Mouse (Mus musculus): ENCODE results near the gene Atp11a. TPM values are rescaled to one million over a fixed set of nuclear protein-coding genes. Genes with fewer than 3 reads are reported as not detected.
A peak's percentile ranks its signal among the peaks of the same experiment; 100 is the strongest.

Atp11a gene
- total and polyA plus RNA-seq, 3 experiments = 0.12 to 0.27 (median 0.21) TPM

GRCm38 (mm10) chr8:12905599-12906321, 148.9 kb downstream of the Atp11a start:
- Histone ChIP-seq H3K36me3 (replicated peaks in 1 of 2; ENCODE audit: control insufficient read depth in 1 of 2, insufficient read depth in 1 of 2, low read length in 1 of 2) (no peaks in the 10 kb centered on the region), H3K4me1 (ENCODE audit: control insufficient read depth in 1 of 2, insufficient read depth in 2 of 2) (peaks cover 3 to 6% of the 10 kb centered on the region in 2 experiments; a peak in 2 of 4 replicates), H3K27ac (ENCODE audit: insufficient read depth, low read depth) (no peak overlapping the region), H3K9me3 (replicated peaks; ENCODE audit: low read length) (no peaks in the 10 kb centered on the region), H3K79me2 (replicated peaks; ENCODE audit: control insufficient read depth, extremely low read depth, insufficient read depth, poor library complexity, severe bottlenecking) (no peaks in the 10 kb centered on the region), H3K9ac (ENCODE audit: insufficient read depth, low read depth) (no peak overlapping the region), H3K4me3 (replicated peaks in 1 of 3; ENCODE audit: low read depth in 2 of 3, low read length in 2 of 3, poor library complexity in 1 of 3) (no peak overlapping the region), H3K27me3 (replicated peaks) (peaks cover 96% of the 10 kb centered on the region), H3K4me2 (ENCODE audit: insufficient read depth, low read depth, poor library complexity, severe bottlenecking) (no peak overlapping the region)
- no peak for DNase-seq (ENCODE audit: extremely low read depth)
- in situ Hi-C loops (cut with MboI; ENCODE audit: low pct_ligation_motif_present, low pct_unique_long_range_greater_than_20kb, low sequenced_read_pairs) = no loop called here
- dilution Hi-C loops (cut with MboI; ENCODE audit: extremely low pct_ligation_motif_present, extremely low pct_unique_long_range_greater_than_20kb, low sequenced_read_pairs) = no loop called here
- TF ChIP-seq SMC3 (IDR thresholded peaks at IDR 0.05; ENCODE audit: low read depth, low read length) (no peak), ZNF384 (IDR thresholded peaks at IDR 0.05; ENCODE audit: low read depth, low read length) (no peak), POLR2AphosphoS2 (IDR thresholded peaks at IDR 0.05; ENCODE audit: low read depth, low read length) (no peak), MAFK (IDR thresholded peaks at IDR 0.05; ENCODE audit: insufficient replicate concordance, low read length) (no peak)

GRCm38 (mm10) chr8:12906597-12906996, 149.8 kb downstream of the Atp11a start:
- peaks cover 96% of the 10 kb centered on the region for H3K27me3 ChIP-seq (replicated peaks)
- in situ Hi-C loops (cut with MboI; ENCODE audit: low pct_ligation_motif_present, low pct_unique_long_range_greater_than_20kb, low sequenced_read_pairs) = no loop called here
- H3K9me3 ChIP-seq (replicated peaks; ENCODE audit: low read length) = no peaks in the 10 kb centered on the region
- no peak overlapping the region for H3K9ac ChIP-seq (ENCODE audit: insufficient read depth, low read depth)
- dilution Hi-C loops (cut with MboI; ENCODE audit: extremely low pct_ligation_motif_present, extremely low pct_unique_long_range_greater_than_20kb, low sequenced_read_pairs) = no loop called here
- H3K4me2 ChIP-seq (ENCODE audit: insufficient read depth, low read depth, poor library complexity, severe bottlenecking) = 0 out of 2 replicates have a peak overlapping the region, but pooled peaks have one; percentile 19
- no peaks in the 10 kb centered on the region for H3K79me2 ChIP-seq (replicated peaks; ENCODE audit: control insufficient read depth, extremely low read depth, insufficient read depth, poor library complexity, severe bottlenecking)
- DNase-seq (ENCODE audit: extremely low read depth) = peak; percentile 7
- H3K4me3 ChIP-seq (replicated peaks in 1 of 3; ENCODE audit: low read depth in 2 of 3, low read length in 2 of 3, poor library complexity in 1 of 3) = no peak overlapping the region
- H3K4me1 ChIP-seq (ENCODE audit: control insufficient read depth in 1 of 2, insufficient read depth in 2 of 2) = peaks cover 3 to 6% of the 10 kb centered on the region in 2 experiments; a peak in 2 of 4 replicates
- H3K27ac ChIP-seq (ENCODE audit: insufficient read depth, low read depth) = no peak overlapping the region
- TF ChIP-seq USF1 (IDR thresholded peaks at IDR 0.05; ENCODE audit: low read depth, low read length) = no peak
- peak; percentile 22; the same call in 1 of the 2 replicates for TF ChIP-seq BHLHE40 (IDR thresholded peaks at IDR 0.05; ENCODE audit: low read depth, low read length)
- TF ChIP-seq ETS1 (conservative IDR thresholded peaks at IDR 0.05; ENCODE audit: low read depth, low read length) = peak; percentile 29; the same call in 1 of the 2 replicates
- peak; percentile 61 for TF ChIP-seq EP300 (IDR thresholded peaks at IDR 0.05; ENCODE audit: low read length)
- TF ChIP-seq NELFE (IDR thresholded peaks at IDR 0.05; ENCODE audit: low read depth, low read length) = no peak
- peak; percentile 75 for TF ChIP-seq CHD2 (IDR thresholded peaks at IDR 0.05; ENCODE audit: low read length)
- no peak for TF ChIP-seq HCFC1 (IDR thresholded peaks at IDR 0.05; ENCODE audit: low read depth, low read length)
- TF ChIP-seq JUN (IDR thresholded peaks at IDR 0.05; ENCODE audit: insufficient read depth, low read depth, low read length) = peak; percentile 44; the same call in 1 of the 2 replicates
- peak; percentile 48; the same call in 1 of the 2 replicates for TF ChIP-seq JUND (conservative IDR thresholded peaks at IDR 0.05; ENCODE audit: low read depth, low read length)
- peak; percentile 91 for TF ChIP-seq IRF4 (IDR thresholded peaks at IDR 0.05; ENCODE audit: low read depth, low read length)
- H3K36me3 ChIP-seq (replicated peaks in 1 of 2; ENCODE audit: control insufficient read depth in 1 of 2, insufficient read depth in 1 of 2, low read length in 1 of 2) = no peaks in the 10 kb centered on the region
